10 mouse cellular contexts compared by ENCODE assay signal in genomic region chr11:79965896-79966295, GRCm38 (mm10). TPM values are rescaled to one million over a fixed set of nuclear protein-coding genes. Genes with fewer than 3 reads are reported as not detected.
DNase-seq lines count a peak whose midpoint lies in the region; ATAC-seq lines count a peak whose summit lies in the region.
"Had no signal": no experiment of that assay in that cellular context is flagged by ENCODE, and none has a peak within 500 bp of the region (broad histone marks: within the 10 kb centered on the region; RNA-seq: fewer than 3 reads in every experiment).

No protein-coding gene starts in this region.

- H3K27ac ChIP-seq in hindbrain, embryonic 14.5 days, result no peak overlapping the region
- no peak overlapping the region for H3K27ac ChIP-seq in hindbrain, embryonic 12.5 days
- H3K27ac ChIP-seq in hindbrain, embryonic 11.5 days (ENCODE audit: low read depth, low read length), result no peak overlapping the region
- H3K27ac ChIP-seq: left cerebral cortex, adult 2 months; neural tube, embryonic 12.5 days had no signal

- no peaks in the 10 kb centered on the region for H3K9me3 ChIP-seq in hindbrain, embryonic 14.5 days (ENCODE audit: control insufficient read depth, low read length)
- H3K9me3 ChIP-seq in hindbrain, embryonic 12.5 days (replicated peaks), result no peaks in the 10 kb centered on the region
- H3K9me3 ChIP-seq in hindbrain, embryonic 11.5 days (ENCODE audit: control insufficient read depth, low read length), result no peaks in the 10 kb centered on the region
- H3K9me3 ChIP-seq: neural tube, embryonic 12.5 days had no signal

- no peak overlapping the region for H3K4me2 ChIP-seq in hindbrain, embryonic 14.5 days (replicated peaks)
- no peak overlapping the region for H3K4me2 ChIP-seq in hindbrain, embryonic 12.5 days (replicated peaks)
- H3K4me2 ChIP-seq in hindbrain, embryonic 11.5 days (replicated peaks; ENCODE audit: low read depth, low read length), result no peak overlapping the region
- H3K4me2 ChIP-seq: neural tube, embryonic 12.5 days had no signal

- H3K4me3 ChIP-seq in hindbrain, embryonic 14.5 days (replicated peaks; ENCODE audit: low read length), result no peak overlapping the region
- H3K4me3 ChIP-seq in hindbrain, embryonic 12.5 days, result no peak overlapping the region
- H3K4me3 ChIP-seq in hindbrain, embryonic 11.5 days (ENCODE audit: low read depth, low read length), result no peak overlapping the region
- H3K4me3 ChIP-seq: left cerebral cortex, adult 2 months; neural tube, embryonic 12.5 days had no signal

- no peak for ATAC-seq in hindbrain, embryonic 14.5 days (ENCODE audit: low FRiP score)
- no peak for ATAC-seq in hindbrain, embryonic 12.5 days (ENCODE audit: low FRiP score)
- ATAC-seq in hindbrain, embryonic 11.5 days (ENCODE audit: low FRiP score), result no peak
- no peak for ATAC-seq in erythroblast, adult 5-6 weeks (replicated peaks; ENCODE audit: low FRiP score, poor library complexity, severe bottlenecking)

- no peaks in the 10 kb centered on the region for H3K36me3 ChIP-seq in hindbrain, embryonic 14.5 days (replicated peaks; ENCODE audit: control insufficient read depth, insufficient read depth)
- H3K36me3 ChIP-seq in hindbrain, embryonic 12.5 days, result no peaks in the 10 kb centered on the region
- no peaks in the 10 kb centered on the region for H3K36me3 ChIP-seq in hindbrain, embryonic 11.5 days (ENCODE audit: control insufficient read depth, insufficient read depth, low read length)
- H3K36me3 ChIP-seq: neural tube, embryonic 12.5 days had no signal

- intact Hi-C loops in left cerebral cortex, postnatal 25 days (cut with DNase I), result no loop called here

- H3K4me1 ChIP-seq in hindbrain, embryonic 14.5 days (replicated peaks; ENCODE audit: control insufficient read depth, insufficient read depth, low read length), result peaks cover 7% of the 10 kb centered on the region; the same call in 1 of the 2 replicates
- H3K4me1 ChIP-seq in hindbrain, embryonic 12.5 days, result peaks cover 8% of the 10 kb centered on the region
- H3K4me1 ChIP-seq in hindbrain, embryonic 11.5 days (replicated peaks; ENCODE audit: control insufficient read depth, insufficient read depth, low read length), result no peaks in the 10 kb centered on the region

- peak; percentile 50 for DNase-seq in hindbrain, embryonic 14.5 days (ENCODE audit: low spot score)
- DNase-seq in NIH3T3 (ENCODE audit: low read depth), result peak; percentile 44
- peak; percentile 52 for DNase-seq in brain, adult 2 months (ENCODE audit: low read depth, low spot score)
- peak; percentile 18 to 28 for DNase-seq in left cerebral cortex, postnatal 25 days (ENCODE audit: low spot score in 2 of 2)
- no peak for DNase-seq in natural killer cell, adult 2 months (ENCODE audit: low spot score in 2 of 2)
- DNase-seq in hindbrain, embryonic 11.5 days (ENCODE audit: low spot score), result no peak

- H3K27me3 ChIP-seq in hindbrain, embryonic 14.5 days (ENCODE audit: control insufficient read depth, insufficient read depth, low read length), result 0 out of 2 replicates have a peak, but pooled peaks cover 3% of the 10 kb centered on the region
- H3K27me3 ChIP-seq in hindbrain, embryonic 12.5 days, result peaks cover 7% of the 10 kb centered on the region; the same call in 1 of the 2 replicates
- H3K27me3 ChIP-seq in hindbrain, embryonic 11.5 days (ENCODE audit: control insufficient read depth, insufficient read depth, low read length), result no peaks in the 10 kb centered on the region
- H3K27me3 ChIP-seq: neural tube, embryonic 12.5 days had no signal

- H3K9ac ChIP-seq in hindbrain, embryonic 14.5 days, result no peak overlapping the region
- H3K9ac ChIP-seq in hindbrain, embryonic 12.5 days, result no peak overlapping the region
- H3K9ac ChIP-seq in hindbrain, embryonic 11.5 days (ENCODE audit: low read depth, low read length), result no peak overlapping the region
- H3K9ac ChIP-seq: neural tube, embryonic 12.5 days had no signal

- WGBS in hindbrain, embryonic 14.5 days, result 64% methylated on average over 8 of the region's 8 CpGs
- WGBS in hindbrain, embryonic 12.5 days, result 73% methylated on average over 8 of the region's 8 CpGs
- WGBS in hindbrain, embryonic 11.5 days, result 80% methylated on average over 8 of the region's 8 CpGs

RNA-seq across cellular contexts. Expression of gene Utp6, which starts 3.7 kb away (rescaled TPM):
- 45.2 and 50.1 TPM in 2 replicates for polyA plus RNA-seq in hindbrain, embryonic 14.5 days (2014; fragmentation: Nextera tagmentation; extraction: Ambion mirVana)
- 50.6 and 66.1 TPM in 2 replicates for polyA plus RNA-seq in hindbrain, embryonic 12.5 days (2016; fragmentation: Nextera tagmentation; extraction: Ambion mirVana)
- total RNA-seq in left cerebral cortex, postnatal 25 days (2021), result 10 to 100 TPM; 25.3 to 32.0 TPM
- polyA plus RNA-seq in hindbrain, embryonic 11.5 days (2014; fragmentation: Nextera tagmentation; extraction: Ambion mirVana), result 84.5 and 87.5 TPM in 2 replicates
- total RNA-seq in erythroblast, adult 5-6 weeks (2015; ENCODE audit: low replicate concordance), result 2.3 and 15.0 TPM in 2 replicates
- 13.4 and 17.3 TPM in 2 replicates for total RNA-seq in erythroblast, adult 5-6 weeks (2017; ENCODE audit: low replicate concordance)

RNA-seq across cellular contexts. Expression of gene Suz12, which starts 27.0 kb away (rescaled TPM):
- 15.3 and 17.2 TPM in 2 replicates for polyA plus RNA-seq in hindbrain, embryonic 14.5 days (2014; fragmentation: Nextera tagmentation; extraction: Ambion mirVana)
- 26.3 and 26.4 TPM in 2 replicates for polyA plus RNA-seq in hindbrain, embryonic 12.5 days (2016; fragmentation: Nextera tagmentation; extraction: Ambion mirVana)
- total RNA-seq in left cerebral cortex, postnatal 25 days (2021), result 10 to 100 TPM; 35.2 to 41.2 TPM
- 26.1 and 36.1 TPM in 2 replicates for polyA plus RNA-seq in hindbrain, embryonic 11.5 days (2014; fragmentation: Nextera tagmentation; extraction: Ambion mirVana)
- total RNA-seq in erythroblast, adult 5-6 weeks (2015; ENCODE audit: low replicate concordance), result 30.6 and 40.1 TPM in 2 replicates
- 42.0 and 55.1 TPM in 2 replicates for total RNA-seq in erythroblast, adult 5-6 weeks (2017; ENCODE audit: low replicate concordance)

Comparison
In these comparisons a context has a peak if more than half of its experiments do, and no peak if none do; other contexts are left out.
1. DNase-seq: peak in hindbrain, embryonic 14.5 days (single experiment), NIH3T3 (single experiment), brain, adult 2 months (single experiment) and left cerebral cortex, postnatal 25 days (2 of 2); none in natural killer cell, adult 2 months (0 of 2) and hindbrain, embryonic 11.5 days (single experiment).